In the genomic region with DNA sequence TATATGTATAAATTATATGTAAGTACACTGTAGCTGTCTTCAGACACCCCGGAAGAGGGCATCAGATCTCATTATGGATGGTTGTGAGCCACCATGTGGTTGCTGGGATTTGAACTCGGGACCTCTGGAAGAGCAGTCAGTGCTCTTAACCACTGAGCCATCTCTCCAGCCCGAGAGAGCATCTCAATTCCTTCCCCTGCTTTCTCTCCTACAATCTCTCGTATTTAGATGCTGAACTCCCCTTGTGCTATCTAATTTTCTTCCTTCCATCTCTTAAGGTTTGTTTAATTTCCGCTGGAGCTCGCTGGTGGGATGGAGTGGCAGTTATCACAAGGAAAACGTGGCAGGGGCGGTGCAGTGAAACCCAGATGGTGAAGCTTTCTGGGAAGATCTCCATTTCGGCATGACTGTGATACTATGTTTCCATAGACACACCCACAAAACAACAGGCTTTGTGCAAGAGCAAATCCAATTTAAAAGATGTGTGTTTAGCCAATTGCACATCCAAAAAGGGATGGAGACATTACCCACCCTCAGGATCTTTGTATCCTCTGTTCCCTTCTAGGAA, we compare ENCODE assay signal across 24 mouse cellular contexts. TPM values are rescaled to one million over a fixed set of nuclear protein-coding genes. Genes with fewer than 3 reads are reported as not detected.
DNase-seq lines count a peak whose midpoint lies in the region; TF ChIP-seq lines count a peak whose summit lies in the region.
"Had no signal": no experiment of that assay in that cellular context is flagged by ENCODE, and none has a peak within 500 bp of the region (broad histone marks: within the 10 kb centered on the region; RNA-seq: fewer than 3 reads in every experiment).

No protein-coding gene starts in this region.

- no peak for TF ChIP-seq POLR2A in thymus, adult 2 months (IDR thresholded peaks at IDR 0.05; ENCODE audit: control insufficient read depth, extremely low read depth, insufficient read depth, low read length, poor library complexity)

- no peak overlapping the region for H3K4me3 ChIP-seq in thymus, adult 2 months (ENCODE audit: control insufficient read depth, insufficient read depth, low read length)
- H3K4me3 ChIP-seq: erythroblast, embryonic 14.5 days; lung, embryonic 15.5 days; neural tube, embryonic 12.5 days had no signal

- no peaks in the 10 kb centered on the region for H3K36me3 ChIP-seq in thymus, adult 2 months (ENCODE audit: control insufficient read depth, insufficient read depth, low read length)
- H3K36me3 ChIP-seq: lung, embryonic 15.5 days; neural tube, embryonic 12.5 days had no signal

- no peak overlapping the region for H3K27ac ChIP-seq in thymus, adult 2 months (ENCODE audit: control insufficient read depth, insufficient read depth, low read length)
- H3K27ac ChIP-seq: lung, embryonic 15.5 days; neural tube, embryonic 12.5 days; stomach, postnatal 0 days had no signal

- WGBS in thymus, adult 2 months, result 83% methylated on average over 9 of the region's 9 CpGs

- no peaks in the 10 kb centered on the region for H3K27me3 ChIP-seq in thymus, adult 2 months (ENCODE audit: control insufficient read depth, insufficient read depth, low read length)
- H3K27me3 ChIP-seq: lung, embryonic 15.5 days; neural tube, embryonic 12.5 days had no signal

- peak; percentile 5 to 15 for DNase-seq in heart, postnatal 10 days
- DNase-seq in heart, adult 8-10 months (ENCODE audit: low spot score), result no peak
- DNase-seq in urinary bladder, postnatal 14 days (ENCODE audit: low spot score), result peak; percentile 15
- DNase-seq in urinary bladder, postnatal 36 days (ENCODE audit: low spot score in 2 of 2), result no peak
- DNase-seq in left cerebral cortex, postnatal 25 days (ENCODE audit: low spot score in 2 of 2), result peak; percentile 49 to 88
- peak; percentile 59 for DNase-seq in testis, postnatal 14 days (ENCODE audit: low spot score)
- no peak for DNase-seq in B cell, adult 2 months
- DNase-seq in thymus, adult 2 months, result no peak
- DNase-seq: adrenal gland, postnatal 25 days; cerebellum, postnatal 10 days; embryo, embryonic 11 days had no signal

- intact Hi-C loops in heart, postnatal 10 days (cut with DNase I), result no loop called here
- intact Hi-C loops in left cerebral cortex, postnatal 25 days (cut with DNase I), result no loop called here

- no peaks in the 10 kb centered on the region for H3K4me1 ChIP-seq in thymus, adult 2 months (replicated peaks; ENCODE audit: control insufficient read depth, insufficient read depth, low read length)
- H3K4me1 ChIP-seq: lung, embryonic 15.5 days; neural tube, embryonic 12.5 days had no signal

- no peak for TF ChIP-seq CTCF in thymus, adult 2 months (IDR thresholded peaks at IDR 0.05; ENCODE audit: borderline replicate concordance, control insufficient read depth, extremely low read depth, insufficient read depth, low read length, poor library complexity)

RNA-seq across cellular contexts. Expression of a gene that starts 9.6 kb away (rescaled TPM):
- not detected for total RNA-seq in heart, postnatal 10 days (2021)
- total RNA-seq in heart, adult 8-10 months (2022), result not detected
- total RNA-seq in left cerebral cortex, postnatal 25 days (2021), result not detected
- not detected in 2 replicates for polyA plus RNA-seq in thymus, adult 2 months (2012; rRNA removed)
- total RNA-seq: adrenal gland, postnatal 25 days; liver, adult 2 months; megakaryocyte-erythroid progenitor cell, adult 5-6 weeks; midbrain, postnatal 0 days had no signal
- polyA plus RNA-seq: C2C12; erythroblast, embryonic 14.5 days; heart, embryonic 14.5 days; hindbrain, embryonic 11.5 days; inflammation-experienced regulatory T-cells, adult 6 months; kidney, embryonic 14.5 days; liver, adult 2 months; lung, embryonic 15.5 days; midbrain, postnatal 0 days; neural tube, embryonic 12.5 days; spleen, adult 2 months; stomach, postnatal 0 days had no signal

RNA-seq across cellular contexts. Expression of a gene that starts 51.1 kb away (rescaled TPM):
- total RNA-seq in heart, postnatal 10 days (2021), result 10 to 100 TPM; 32.8 to 33.3 TPM
- total RNA-seq in heart, adult 8-10 months (2022), result 10 to 100 TPM; 20.4 to 25.1 (median 23.8) TPM
- total RNA-seq in left cerebral cortex, postnatal 25 days (2021), result 100 to 1,000 TPM; 151 to 154 TPM
- polyA plus RNA-seq in thymus, adult 2 months (2012; rRNA removed), result 5.1 and 7.3 TPM in 2 replicates
- polyA plus RNA-seq: erythroblast, embryonic 14.5 days had no signal

RNA-seq across cellular contexts. Expression of a gene that starts 52.6 kb away (rescaled TPM):
- 10 to 100 TPM; 47.8 to 49.8 TPM for total RNA-seq in heart, postnatal 10 days (2021)
- 10 to 100 TPM; 21.8 to 25.3 (median 22.6) TPM for total RNA-seq in heart, adult 8-10 months (2022)
- 10 to 100 TPM; 73.1 to 74.8 TPM for total RNA-seq in left cerebral cortex, postnatal 25 days (2021)
- polyA plus RNA-seq in thymus, adult 2 months (2012; rRNA removed), result 31.7 and 38.4 TPM in 2 replicates

Comparison
In these comparisons a context has a peak if more than half of its experiments do, and no peak if none do; other contexts are left out.
1. DNase-seq: peak in heart, postnatal 10 days (2 of 2), urinary bladder, postnatal 14 days (single experiment), left cerebral cortex, postnatal 25 days (2 of 2) and testis, postnatal 14 days (single experiment); none in heart, adult 8-10 months (single experiment), urinary bladder, postnatal 36 days (0 of 2), B cell, adult 2 months (0 of 2) and thymus, adult 2 months (single experiment).
2. RNA of a gene that starts 51.1 kb away (total RNA-seq): 151 to 154 TPM in left cerebral cortex, postnatal 25 days; 32.8 to 33.3 TPM in heart, postnatal 10 days and 20.4 to 25.1 TPM in heart, adult 8-10 months; every median in the first group is over 4 times any median in the second.